Mouse (Mus musculus) testis, adult 2 months (tissue): Measurements from ENCODE around the gene Ccnb1.

Experiments used
- CTCF ChIP-seq: fragments of 200-500 bp; IDR thresholded peaks from 2 replicates; pipeline ENCODE4 v1.5.1; 2012; ENCODE audit warnings: low read depth, mild to moderate bottlenecking, inconsistent platforms, low read length, moderate library complexity; ENCODE audit not compliant: control insufficient read depth, insufficient read depth, insufficient replicate concordance
- POLR2A ChIP-seq: fragments of 200-500 bp; IDR thresholded peaks from 2 replicates; pipeline ENCODE4 v1.6.1; 2012; ENCODE audit warnings: low read depth, mild to moderate bottlenecking, inconsistent platforms, low read length, moderate library complexity; ENCODE audit not compliant: control insufficient read depth

- no peak for TF ChIP-seq CTCF
- no peak for TF ChIP-seq POLR2A
These were observed 32.2 kb downstream of the Ccnb1 start for GRCm38 (mm10) chr13:100754186-100754585.
